9 mouse cellular contexts compared by ENCODE assay signal in genomic region chrX:10650881-10651280, GRCm38 (mm10).
DNase-seq lines count a peak whose midpoint lies in the region; ATAC-seq and TF ChIP-seq lines count a peak whose summit lies in the region.
"Had no signal": no experiment of that assay in that cellular context is flagged by ENCODE, and none has a peak within 500 bp of the region (broad histone marks: within the 10 kb centered on the region; RNA-seq: fewer than 3 reads in every experiment).

No protein-coding gene starts in this region.

- H3K4me2 ChIP-seq in heart, embryonic 11.5 days = no peak overlapping the region
- H3K4me2 ChIP-seq: forebrain, embryonic 13.5 days had no signal

- no peaks in the 10 kb centered on the region for H3K27me3 ChIP-seq in heart, adult 2 months (ENCODE audit: control insufficient read depth, insufficient read depth, low read length)
- H3K27me3 ChIP-seq in heart, embryonic 11.5 days (ENCODE audit: control insufficient read depth, insufficient read depth, low read length) = no peaks in the 10 kb centered on the region
- H3K27me3 ChIP-seq in liver, adult 2 months (ENCODE audit: control insufficient read depth, insufficient read depth, low read length) = no peaks in the 10 kb centered on the region
- H3K27me3 ChIP-seq: forebrain, embryonic 13.5 days had no signal

- H3K9me3 ChIP-seq in heart, embryonic 11.5 days (replicated peaks; ENCODE audit: control insufficient read depth, low read length) = no peaks in the 10 kb centered on the region
- H3K9me3 ChIP-seq: forebrain, embryonic 13.5 days had no signal

- TF ChIP-seq POLR2A in heart, adult 2 months (IDR thresholded peaks at IDR 0.05; ENCODE audit: insufficient read depth, low read depth, low read length) = no peak
- TF ChIP-seq POLR2A in liver, adult 2 months (IDR thresholded peaks at IDR 0.05; ENCODE audit: extremely low read depth, insufficient read depth, low read length) = no peak

- no peak overlapping the region for H3K9ac ChIP-seq in heart, adult 2 months (ENCODE audit: low read depth, low read length)
- no peak overlapping the region for H3K9ac ChIP-seq in heart, embryonic 11.5 days (ENCODE audit: low read depth, low read length)
- no peak overlapping the region for H3K9ac ChIP-seq in liver, adult 2 months (ENCODE audit: low read depth, low read length)
- H3K9ac ChIP-seq: forebrain, embryonic 13.5 days had no signal

- 25% methylated on average over 4 of the region's 4 CpGs for WGBS in heart, adult 2 months
- 20% methylated on average over 4 of the region's 4 CpGs for WGBS in heart, embryonic 11.5 days (ENCODE audit: insufficient replicate concordance)
- WGBS in liver, adult 2 months = 5% methylated on average over 4 of the region's 4 CpGs

- no peak for DNase-seq in heart, adult 2 months
- peak; percentile 60 for DNase-seq in liver, adult 2 months (ENCODE audit: extremely low read depth, low read depth, low spot score)
- DNase-seq in liver (no peak), ZHBTc4 (ENCODE audit: low read depth, low spot score) (peak; percentile 30)
- DNase-seq in retina, embryonic 14.5 days (ENCODE audit: low spot score) = peak; percentile 65
- no peak for DNase-seq in yolk sac, embryonic 10.5 days (ENCODE audit: low spot score)
- no peak for DNase-seq in urinary bladder, postnatal 4 days (ENCODE audit: low spot score in 2 of 2)

- intact Hi-C loops in heart, adult 2 months (cut with DNase I) = loop anchor here (5.0 to 10.0 kb wide), 2 partner anchors 321 to 494 kb away; no protein-coding TSS in a partner anchor

- no peak overlapping the region for H3K27ac ChIP-seq in heart, adult 2 months
- no peak overlapping the region for H3K27ac ChIP-seq in heart, embryonic 11.5 days (ENCODE audit: low read depth, low read length)
- H3K27ac ChIP-seq in liver, adult 2 months (replicated peaks; ENCODE audit: insufficient read depth, low read depth, low read length) = no peak overlapping the region
- H3K27ac ChIP-seq: forebrain, embryonic 13.5 days had no signal

- no peaks in the 10 kb centered on the region for H3K79me2 ChIP-seq in heart, adult 2 months (replicated peaks; ENCODE audit: control insufficient read depth, insufficient read depth, low read length)
- H3K79me2 ChIP-seq in liver, adult 2 months (ENCODE audit: control insufficient read depth, insufficient read depth, low read length) = no peaks in the 10 kb centered on the region

- TF ChIP-seq EP300 in heart, adult 2 months (IDR thresholded peaks at IDR 0.05; ENCODE audit: insufficient read depth, low read depth, low read length) = no peak

- H3K36me3 ChIP-seq in heart, adult 2 months (ENCODE audit: control insufficient read depth, insufficient read depth, low read length) = no peaks in the 10 kb centered on the region
- no peaks in the 10 kb centered on the region for H3K36me3 ChIP-seq in heart, embryonic 11.5 days (ENCODE audit: control insufficient read depth, insufficient read depth, low read length)
- no peaks in the 10 kb centered on the region for H3K36me3 ChIP-seq in liver, adult 2 months (ENCODE audit: control insufficient read depth, insufficient read depth, low read length)

- ATAC-seq in heart, embryonic 11.5 days (replicated peaks; ENCODE audit: insufficient number of reproducible peaks, low FRiP score, low TSS enrichment) = no peak
- ATAC-seq: forebrain, embryonic 13.5 days had no signal

- no peaks in the 10 kb centered on the region for H3K4me1 ChIP-seq in heart, adult 2 months (ENCODE audit: control insufficient read depth, insufficient read depth, low read length)
- no peaks in the 10 kb centered on the region for H3K4me1 ChIP-seq in heart, embryonic 11.5 days (ENCODE audit: control insufficient read depth, insufficient read depth, low read length)
- no peaks in the 10 kb centered on the region for H3K4me1 ChIP-seq in liver, adult 2 months (ENCODE audit: control insufficient read depth, insufficient read depth, low read length)
- H3K4me1 ChIP-seq: forebrain, embryonic 13.5 days had no signal

- H3K4me3 ChIP-seq in heart, adult 2 months = no peak overlapping the region
- H3K4me3 ChIP-seq in heart, embryonic 11.5 days (ENCODE audit: low read depth, low read length) = no peak overlapping the region
- H3K4me3 ChIP-seq in liver, adult 2 months (ENCODE audit: insufficient read depth, low read depth, low read length) = no peak overlapping the region
- H3K4me3 ChIP-seq: forebrain, embryonic 13.5 days had no signal

- peak; percentile 75 for TF ChIP-seq CTCF in heart, adult 2 months (IDR thresholded peaks at IDR 0.05)
- no peak for TF ChIP-seq CTCF in liver, adult 2 months (IDR thresholded peaks at IDR 0.05; ENCODE audit: low read depth, low read length)

Comparison
In these comparisons a context has a peak if more than half of its experiments do, and no peak if none do; other contexts are left out.
1. DNase-seq: peak in liver, adult 2 months (single experiment), ZHBTc4 (single experiment) and retina, embryonic 14.5 days (single experiment); none in heart, adult 2 months (0 of 2), liver (single experiment), yolk sac, embryonic 10.5 days (single experiment) and urinary bladder, postnatal 4 days (0 of 2).